8 mouse cellular contexts compared by ENCODE assay signal in genomic region chr9:92541977-92542561, GRCm38 (mm10). TPM values are rescaled to one million over a fixed set of nuclear protein-coding genes. Genes with fewer than 3 reads are reported as not detected.
DNase-seq lines count a peak whose midpoint lies in the region; ATAC-seq and TF ChIP-seq lines count a peak whose summit lies in the region.

Plod2 (plus strand) TSS chr9:92542223.

- no peak for TF ChIP-seq EP300 in liver, postnatal 0 days (IDR thresholded peaks at IDR 0.05; ENCODE audit: low read depth)

- peak within 1 kb of the TSS; percentile 87 for H3K4me3 ChIP-seq in bone marrow macrophage, adult 2 months (ENCODE audit: insufficient read depth, low read length)
- H3K4me3 ChIP-seq in heart, embryonic 12.5 days: peak within 1 kb of the TSS; percentile 74
- H3K4me3 ChIP-seq in kidney, embryonic 15.5 days (replicated peaks): peak within 1 kb of the TSS; percentile 79
- H3K4me3 ChIP-seq in liver, postnatal 0 days (ENCODE audit: low read depth, low read length): peak within 1 kb of the TSS; percentile 65
- H3K4me3 ChIP-seq in neural tube, embryonic 12.5 days: peak within 1 kb of the TSS; percentile 55

- no peaks in the 10 kb centered on the region for H3K9me3 ChIP-seq in heart, embryonic 12.5 days (replicated peaks)
- no peaks in the 10 kb centered on the region for H3K9me3 ChIP-seq in kidney, embryonic 15.5 days (replicated peaks)
- no peaks in the 10 kb centered on the region for H3K9me3 ChIP-seq in liver, postnatal 0 days (ENCODE audit: low read length)
- H3K9me3 ChIP-seq in neural tube, embryonic 12.5 days: no peaks in the 10 kb centered on the region

- no peak for TF ChIP-seq POLR2A in bone marrow macrophage, adult 2 months (IDR thresholded peaks at IDR 0.05; ENCODE audit: borderline replicate concordance, low read depth, low read length)

- DNase-seq in liver, postnatal 0 days: peak; percentile 54
- peak; percentile 83 for DNase-seq in testis, postnatal 10 days (ENCODE audit: low spot score)

- 0% methylated on average over 63 of the region's 67 CpGs for WGBS in heart, embryonic 12.5 days
- under 1% methylated on average over 60 of the region's 67 CpGs for WGBS in kidney, embryonic 15.5 days
- WGBS in liver, postnatal 0 days (ENCODE audit: insufficient replicate concordance): under 1% methylated on average over 49 of the region's 67 CpGs
- under 1% methylated on average over 63 of the region's 67 CpGs for WGBS in neural tube, embryonic 12.5 days

- H3K9ac ChIP-seq in heart, embryonic 12.5 days: peak within 1 kb of the TSS; percentile 86
- H3K9ac ChIP-seq in kidney, embryonic 15.5 days: peak within 1 kb of the TSS; percentile 69
- peak within 1 kb of the TSS; percentile 48 for H3K9ac ChIP-seq in liver, postnatal 0 days (replicated peaks)
- H3K9ac ChIP-seq in neural tube, embryonic 12.5 days: peak within 1 kb of the TSS; percentile 75

- no peaks in the 10 kb centered on the region for H3K27me3 ChIP-seq in heart, embryonic 12.5 days (replicated peaks)
- no peaks in the 10 kb centered on the region for H3K27me3 ChIP-seq in kidney, embryonic 15.5 days
- H3K27me3 ChIP-seq in liver, postnatal 0 days (ENCODE audit: insufficient read depth, low read length): peaks cover 6% of the 10 kb centered on the region
- no peaks in the 10 kb centered on the region for H3K27me3 ChIP-seq in neural tube, embryonic 12.5 days (replicated peaks)

- no peak within 1 kb of the TSS for H3K27ac ChIP-seq in bone marrow macrophage, adult 2 months (ENCODE audit: insufficient read depth, low read depth, low read length)
- peak within 1 kb of the TSS; percentile 74 for H3K27ac ChIP-seq in heart, embryonic 12.5 days (ENCODE audit: poor library complexity, severe bottlenecking)
- H3K27ac ChIP-seq in kidney, embryonic 15.5 days: peak within 1 kb of the TSS; percentile 89
- H3K27ac ChIP-seq in liver, postnatal 0 days (ENCODE audit: low read depth): peak within 1 kb of the TSS; percentile 40; the same call in 1 of the 2 replicates
- H3K27ac ChIP-seq in neural tube, embryonic 12.5 days: 0 out of 2 replicates have a peak within 1 kb of the TSS, but pooled peaks have one; percentile 16

- ATAC-seq in CD4-positive, CD25-positive, alpha-beta regulatory T cell, adult 4 months: peak; percentile 60
- peak; percentile 19; the same call in 1 of the 2 replicates for ATAC-seq in erythroid progenitor cell, adult 5-6 weeks (replicated peaks; ENCODE audit: low FRiP score, poor library complexity, severe bottlenecking)
- peak; percentile 95 for ATAC-seq in heart, embryonic 12.5 days (ENCODE audit: insufficient number of reproducible peaks, low FRiP score)
- peak; percentile 96 for ATAC-seq in kidney, embryonic 15.5 days (replicated peaks; ENCODE audit: low FRiP score)
- ATAC-seq in liver, postnatal 0 days: peak; percentile 86
- ATAC-seq in neural tube, embryonic 12.5 days (ENCODE audit: low FRiP score, low read depth): peak; percentile 96

- peak within 1 kb of the TSS; percentile 79 for H3K4me2 ChIP-seq in heart, embryonic 12.5 days
- H3K4me2 ChIP-seq in kidney, embryonic 15.5 days: peak within 1 kb of the TSS; percentile 73
- H3K4me2 ChIP-seq in liver, postnatal 0 days (ENCODE audit: low read depth, low read length): peak within 1 kb of the TSS; percentile 87
- H3K4me2 ChIP-seq in neural tube, embryonic 12.5 days (replicated peaks): peak within 1 kb of the TSS; percentile 77

- no peak for TF ChIP-seq CTCF in bone marrow macrophage, adult 2 months (IDR thresholded peaks at IDR 0.05; ENCODE audit: low read depth, low read length)
- TF ChIP-seq CTCF in liver, postnatal 0 days (IDR thresholded peaks at IDR 0.05; ENCODE audit: low read depth): no peak

- H3K36me3 ChIP-seq in heart, embryonic 12.5 days: no peaks in the 10 kb centered on the region
- H3K36me3 ChIP-seq in kidney, embryonic 15.5 days: no peaks in the 10 kb centered on the region; the same call in 1 of the 2 replicates
- no peaks in the 10 kb centered on the region for H3K36me3 ChIP-seq in liver, postnatal 0 days (replicated peaks; ENCODE audit: insufficient read depth, low read length)
- no peaks in the 10 kb centered on the region for H3K36me3 ChIP-seq in neural tube, embryonic 12.5 days

- peaks cover 21% of the 10 kb centered on the region for H3K4me1 ChIP-seq in bone marrow macrophage, adult 2 months (ENCODE audit: control insufficient read depth, insufficient read depth, low read length)
- peaks cover 12% of the 10 kb centered on the region for H3K4me1 ChIP-seq in heart, embryonic 12.5 days (replicated peaks)
- peaks cover 45% of the 10 kb centered on the region for H3K4me1 ChIP-seq in kidney, embryonic 15.5 days
- peaks cover 7% of the 10 kb centered on the region; the same call in 1 of the 2 replicates for H3K4me1 ChIP-seq in liver, postnatal 0 days (ENCODE audit: insufficient read depth)
- H3K4me1 ChIP-seq in neural tube, embryonic 12.5 days: peaks cover 9% of the 10 kb centered on the region

RNA-seq across cellular contexts. Expression of gene Plod2, which starts in this region (rescaled TPM):
- polyA plus RNA-seq in CD4-positive, CD25-positive, alpha-beta regulatory T cell, adult 4 months (2017; shearing (Covaris generic)): 1 to 10 TPM; 1.2 to 1.3 TPM
- 0.59 and 0.76 TPM in 2 replicates for polyA plus RNA-seq in bone marrow macrophage, adult 2 months (2012; ENCODE audit: insufficient read depth, insufficient read length, missing spikeins)
- not detected in 2 replicates for total RNA-seq in erythroid progenitor cell, adult 5-6 weeks (2015; ENCODE audit: low replicate concordance)
- 0.13 TPM in 1 of 2 replicates, not detected in the other for total RNA-seq in erythroid progenitor cell, adult 5-6 weeks (2017; ENCODE audit: low replicate concordance)
- 47.1 and 48.6 TPM in 2 replicates for polyA plus RNA-seq in heart, embryonic 12.5 days (2016; fragmentation: Nextera tagmentation; extraction: Ambion mirVana)
- polyA plus RNA-seq in kidney, embryonic 15.5 days (2015; fragmentation: Nextera tagmentation; extraction: Ambion mirVana): 41.5 and 41.9 TPM in 2 replicates
- polyA plus RNA-seq in liver, postnatal 0 days (2015; fragmentation: Nextera tagmentation; extraction: Ambion mirVana): 1.3 and 1.5 TPM in 2 replicates
- polyA plus RNA-seq in neural tube, embryonic 12.5 days (2016; fragmentation: Nextera tagmentation; extraction: Ambion mirVana): 32.8 and 36.0 TPM in 2 replicates

Comparison
In these comparisons a context has a peak if more than half of its experiments do, and no peak if none do; other contexts are left out.
1. RNA of gene Plod2 (polyA plus RNA-seq): 47.1 to 48.6 TPM in heart, embryonic 12.5 days, 41.5 to 41.9 TPM in kidney, embryonic 15.5 days and 32.8 to 36.0 TPM in neural tube, embryonic 12.5 days; 1.3 to 1.5 TPM in liver, postnatal 0 days, 1.2 to 1.3 TPM in CD4-positive, CD25-positive, alpha-beta regulatory T cell, adult 4 months and 0.59 to 0.76 TPM in bone marrow macrophage, adult 2 months; every median in the first group is over 10 times any median in the second.
2. Peak in ATAC-seq in erythroid progenitor cell, adult 5-6 weeks; RNA of the gene not detected or under 1 TPM.
3. ATAC-seq: peak in every context shown above with its lines; median percentile 96 in kidney, embryonic 15.5 days; 96 in neural tube, embryonic 12.5 days; 95 in heart, embryonic 12.5 days; 86 in liver, postnatal 0 days; 60 in CD4-positive, CD25-positive, alpha-beta regulatory T cell, adult 4 months; 19 in erythroid progenitor cell, adult 5-6 weeks.
4. Peak in every context shown above with its lines, with median percentiles within 50 percentile points of each other: H3K4me3 ChIP-seq, H3K4me2 ChIP-seq and H3K9ac ChIP-seq.